Mouse (Mus musculus) mesoderm, embryonic 11.5 days (tissue): ENCODE results near the gene Polr2e.
"Not testable (repeated sequence)": the region's sequence is repeated elsewhere in the genome, so short reads cannot be mapped to it uniquely, and the experiment has no call there.

ENCODE experiments used
- DNase-seq: peaks from one replicate; pipeline ENCODE4 v3.0.0-alpha.2; 2012; ENCODE audit warnings: low read depth, low spot score

The Polr2e gene

GRCm38 (mm10) chr10:80057683-80058326, 18.2 kb upstream of the Polr2e start:
- no peak for DNase-seq

GRCm38 (mm10) chr10:80056976-80057682, 17.5 kb upstream of the Polr2e start:
- DNase-seq, result no peak

DNA sequence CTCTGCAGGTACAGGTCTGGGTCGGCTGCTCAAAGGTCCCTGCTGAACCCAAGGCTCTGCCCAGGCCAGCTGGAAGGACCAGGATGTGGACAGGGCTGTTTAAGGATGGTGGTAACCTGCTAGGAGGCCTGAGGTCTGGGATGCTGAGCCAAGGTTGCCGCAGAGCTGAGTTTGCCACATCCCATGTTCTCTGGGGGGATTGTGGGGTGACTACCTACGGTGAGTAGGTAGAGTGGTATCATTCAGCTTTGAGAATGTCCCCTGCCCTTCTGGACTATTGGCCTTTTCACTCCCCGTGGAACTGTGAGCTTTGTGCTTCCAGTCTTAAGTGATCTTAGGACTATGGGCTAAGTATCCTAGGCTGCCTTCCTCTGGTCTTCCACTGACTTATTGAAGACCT, 16.9 kb upstream of the Polr2e start:
- DNase-seq, result no peak

GRCm38 (mm10) chr10:80055891-80056290, 16.3 kb upstream of the Polr2e start:
- no peak for DNase-seq

DNA sequence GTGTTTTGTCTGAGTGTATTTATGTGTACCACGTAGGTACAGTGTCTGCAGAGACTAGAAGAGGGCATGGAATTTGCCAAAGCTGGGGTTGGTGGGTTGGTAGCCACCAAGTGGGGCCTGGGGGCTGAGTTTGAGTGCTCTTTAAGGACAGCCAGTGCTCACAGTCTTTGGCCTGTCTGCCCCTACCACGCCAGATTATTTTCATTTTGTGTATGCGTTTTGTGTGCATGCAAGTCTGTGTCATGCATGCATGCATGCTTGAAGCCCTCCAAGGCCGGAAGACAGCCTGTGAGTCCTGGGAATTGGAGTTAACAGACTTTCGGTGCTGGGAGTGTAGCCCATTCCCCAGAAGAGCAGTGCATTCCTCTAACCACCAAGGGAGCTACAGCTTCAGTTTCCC, 15.8 kb upstream of the Polr2e start:
- no peak for DNase-seq

DNA sequence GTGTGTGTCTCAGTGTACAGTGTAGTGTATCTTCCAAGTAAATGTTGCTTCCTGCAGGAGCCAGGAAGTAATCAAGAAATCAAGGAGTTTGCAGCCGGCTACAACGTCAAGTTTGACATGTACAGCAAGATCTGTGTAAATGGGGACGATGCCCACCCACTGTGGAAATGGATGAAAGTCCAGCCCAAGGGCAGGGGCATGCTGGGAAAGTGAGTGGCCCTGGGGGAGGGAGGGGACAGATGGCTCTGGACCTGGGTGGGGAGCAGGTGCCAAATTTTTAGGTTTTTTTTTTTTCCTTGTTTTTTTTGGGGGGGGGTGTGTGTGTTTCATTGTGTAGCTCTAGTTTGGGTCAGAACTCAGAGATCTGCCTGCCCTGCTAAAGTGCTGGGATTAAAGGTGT, 15.3 kb upstream of the Polr2e start:
- not testable (repeated sequence) for DNase-seq

DNA sequence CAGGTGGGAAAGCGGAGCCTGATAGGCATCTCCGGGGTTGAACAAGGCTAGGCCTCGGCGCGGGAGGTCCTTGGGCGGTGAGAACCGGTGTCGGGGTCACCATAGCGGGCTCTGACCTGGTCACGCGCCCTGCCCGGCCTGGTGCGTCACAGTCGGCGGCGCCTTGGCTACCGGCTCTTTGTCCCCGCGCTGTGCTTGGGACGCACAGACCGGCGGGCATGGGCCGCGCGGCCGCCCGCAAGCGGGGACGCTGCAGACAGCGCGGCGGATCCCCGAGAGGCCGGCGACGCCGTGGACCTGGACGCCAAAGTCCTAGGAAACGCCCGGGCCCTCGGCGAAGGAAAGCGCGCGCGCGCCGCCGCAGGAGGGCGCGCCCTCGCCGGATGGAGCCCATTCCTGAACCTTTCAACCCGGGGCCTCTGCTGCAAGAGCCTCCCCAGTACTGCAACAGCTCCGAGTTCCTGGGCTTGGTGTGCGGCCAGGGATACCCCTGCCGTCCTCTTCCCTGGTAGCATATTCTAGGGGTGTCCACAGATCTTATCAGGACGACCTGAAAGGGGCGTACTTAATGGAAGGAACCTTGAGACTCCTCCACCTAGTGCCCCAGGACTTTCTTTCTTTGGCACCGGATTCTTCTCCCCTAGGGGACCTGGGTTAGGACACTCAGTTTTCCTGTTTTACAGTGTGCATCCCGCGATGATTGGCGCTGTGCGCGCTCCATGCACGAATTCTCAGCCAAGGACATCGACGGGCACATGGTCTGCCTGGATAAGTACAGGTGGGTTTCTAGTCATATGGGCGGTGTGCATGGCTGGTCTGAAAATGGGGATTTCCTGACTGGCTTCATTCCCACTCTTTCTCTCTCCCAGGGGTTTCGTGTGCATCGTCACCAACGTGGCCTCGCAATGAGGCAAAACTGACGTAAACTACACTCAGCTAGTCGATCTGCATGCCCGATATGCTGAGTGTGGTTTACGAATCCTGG, 14.5 kb upstream of the Polr2e start:
- peak; percentile 67 for DNase-seq

DNA sequence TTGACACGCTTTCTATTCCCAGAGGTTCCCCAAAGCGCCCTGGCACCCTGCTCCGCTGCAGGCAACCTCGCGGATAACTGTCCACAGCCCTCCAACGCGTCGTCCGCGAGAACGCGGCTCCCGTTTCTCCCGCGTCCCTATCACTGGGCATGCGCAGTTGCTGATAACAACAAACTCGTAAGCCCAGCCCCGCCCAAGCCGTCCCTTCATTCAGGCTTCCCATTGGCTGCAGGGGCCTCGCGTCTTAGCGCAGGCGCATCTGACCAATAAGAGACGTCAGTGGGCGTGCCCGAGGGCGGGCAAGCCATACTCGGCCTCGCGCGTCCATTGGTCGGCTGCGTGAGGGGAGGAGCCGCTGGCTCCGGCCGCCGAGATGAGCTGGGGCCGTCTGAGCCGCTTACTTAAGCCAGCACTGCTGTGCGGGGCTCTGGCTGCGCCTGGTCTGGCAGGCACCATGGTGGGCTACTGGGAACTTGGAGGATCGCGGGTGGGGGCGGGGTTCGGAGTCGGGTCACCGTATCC, 13.7 kb upstream of the Polr2e start:
- DNase-seq, result peak; percentile 100

GRCm38 (mm10) chr10:80052374-80052764, 12.8 kb upstream of the Polr2e start:
- no peak for DNase-seq

- no peak for DNase-seq
Measured at GRCm38 (mm10) chr10:80051618-80052373, 12.2 kb upstream of the Polr2e start.

GRCm38 (mm10) chr10:80050885-80051617, 11.5 kb upstream of the Polr2e start:
- DNase-seq, result no peak

DNA sequence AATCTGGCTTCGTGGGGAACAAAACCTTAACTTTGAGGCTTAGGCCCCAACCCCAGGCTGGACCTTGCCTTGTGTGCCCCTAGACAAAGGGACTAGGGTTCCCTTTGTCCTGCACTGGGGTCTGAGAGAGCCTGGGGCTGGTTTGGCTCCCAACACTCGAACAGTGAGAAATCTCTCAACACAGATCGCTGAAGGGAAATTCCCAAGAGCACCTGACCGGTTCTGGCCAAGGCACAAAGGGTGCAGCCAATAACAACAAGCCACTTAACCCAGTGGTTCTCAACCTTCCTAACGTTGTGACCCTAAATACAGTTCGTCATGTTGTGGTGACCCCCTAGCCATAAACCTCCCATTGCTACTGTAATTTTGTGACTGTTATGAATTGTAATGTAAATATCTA, 10.6 kb upstream of the Polr2e start:
- no peak for DNase-seq

- no peak for DNase-seq
Measured at GRCm38 (mm10) chr10:80048834-80049233, 9.2 kb upstream of the Polr2e start.

- peak; percentile 58 for DNase-seq
Measured at GRCm38 (mm10) chr10:80048396-80048795, 8.8 kb upstream of the Polr2e start.

DNA sequence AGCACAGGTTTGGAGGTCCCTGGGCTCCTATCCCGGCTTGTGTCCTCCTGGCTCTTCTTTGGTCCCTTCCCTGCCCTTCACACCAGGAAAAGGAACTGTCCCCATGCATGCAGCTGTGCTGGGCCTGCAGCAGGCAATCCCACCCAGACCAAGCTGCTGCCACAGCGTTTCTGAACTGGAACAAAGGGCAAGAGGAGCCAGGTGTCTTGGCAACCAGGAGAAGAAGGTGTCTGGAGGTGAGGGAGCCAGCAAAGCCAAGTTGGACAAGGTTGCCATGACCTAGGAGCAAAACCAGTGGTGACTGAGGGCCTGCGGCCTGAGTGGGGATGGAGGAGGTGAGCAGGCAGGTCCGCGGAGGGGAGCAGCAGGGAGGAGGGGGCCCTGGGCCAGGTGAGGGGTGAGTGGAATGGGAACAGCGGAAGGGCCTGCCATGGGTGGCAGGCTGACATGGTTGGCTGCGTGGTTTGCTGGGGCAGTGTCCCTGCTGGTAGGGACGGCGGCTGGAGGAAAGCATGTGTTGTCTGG, 7.5 kb upstream of the Polr2e start, which contains the start of gene Gpx4:
Gene Gpx4 (plus strand): TSS at position 126 of the 525 bp plus-strand sequence.
- no peak for DNase-seq

DNA sequence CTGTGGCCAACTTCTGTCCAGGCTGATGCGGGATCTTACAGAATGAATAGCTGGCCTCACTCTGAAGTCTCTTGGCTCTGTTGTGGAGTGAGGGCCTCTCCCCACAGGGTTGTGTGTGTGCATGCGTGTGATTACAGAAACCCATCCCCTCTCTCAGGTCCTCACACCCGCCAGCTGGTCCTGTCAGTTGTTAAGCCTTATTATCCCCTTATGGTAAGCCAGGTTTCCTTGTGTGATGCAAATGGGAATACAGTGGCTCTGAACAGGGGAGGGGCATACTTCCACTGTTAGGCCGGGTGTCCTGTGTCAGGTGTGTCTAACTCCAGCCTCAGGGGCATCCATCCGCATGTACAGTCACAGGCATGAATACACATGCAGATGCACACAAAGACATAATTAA, 6.2 kb upstream of the Polr2e start:
- DNase-seq, result no peak

GRCm38 (mm10) chr10:80045364-80045763, 5.8 kb upstream of the Polr2e start:
- DNase-seq, result not testable (repeated sequence)

DNA sequence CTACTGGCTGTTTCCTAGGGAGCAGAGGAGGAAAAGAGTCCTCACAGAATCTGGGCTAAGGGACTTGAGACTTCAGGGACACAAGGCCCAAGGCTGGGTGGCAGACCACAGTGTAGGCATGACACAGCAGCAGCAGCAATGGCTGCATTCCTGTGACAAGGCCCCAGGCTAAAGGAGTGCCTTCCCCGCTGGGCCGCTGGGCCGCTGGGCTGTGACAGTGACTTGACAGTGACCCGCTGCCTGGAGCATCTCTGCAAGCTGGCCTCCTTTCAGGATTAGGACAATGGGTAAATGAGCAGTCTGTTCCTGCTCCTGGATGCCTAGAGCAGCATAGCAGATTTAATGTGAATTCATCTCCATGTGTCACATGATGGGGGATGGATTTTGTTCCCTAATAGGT, 4.5 kb upstream of the Polr2e start:
- peak; percentile 36 for DNase-seq

- not testable (repeated sequence) for DNase-seq
Measured at GRCm38 (mm10) chr10:80041409-80042060, 1.9 kb upstream of the Polr2e start.

DNA sequence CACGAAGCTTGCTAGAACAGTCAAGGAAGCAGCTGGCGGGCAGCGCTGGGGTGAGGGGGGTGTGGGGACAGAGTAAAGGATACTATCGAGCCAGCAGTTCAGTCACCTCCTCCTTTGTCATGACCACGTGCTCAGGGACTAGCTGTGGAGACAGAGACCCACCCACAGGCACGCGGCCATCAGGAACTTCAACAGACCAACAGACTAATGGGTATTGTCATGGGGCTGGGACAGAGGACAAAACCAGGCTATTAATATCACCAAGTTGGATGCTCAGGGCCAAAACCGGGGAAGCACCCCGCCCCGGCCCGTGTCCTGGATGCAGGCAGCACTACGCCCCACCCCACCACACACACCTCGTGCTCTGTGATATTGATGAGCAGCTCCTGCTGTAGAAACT, 2.8 kb downstream of the Polr2e start:
- no peak for DNase-seq
